Mouse (Mus musculus): Measurements from ENCODE around the gene Prm3.

- TF ChIP-seq CTCF (IDR thresholded peaks at IDR 0.05; ENCODE audit: borderline replicate concordance, insufficient read depth, low read length): no peak
- peak; percentile 86 for TF ChIP-seq POLR2A (IDR thresholded peaks at IDR 0.05; ENCODE audit: low read depth, low read length)
These were observed 5.1 kb downstream of the Prm3 start, which contains the start of gene Socs1 for GRCm38 (mm10) chr16:10785371-10786231.

Measured in embryonic fibroblast, embryonic 13.5 days (primary cell).